ENCODE assay signal across 8 mouse cellular contexts in genomic region chrX:153037087-153037971, GRCm38 (mm10). TPM values are rescaled to one million over a fixed set of nuclear protein-coding genes. Genes with fewer than 3 reads are reported as not detected.
DNase-seq lines count a peak whose midpoint lies in the region; ATAC-seq lines count a peak whose summit lies in the region.

Gene Mageh1 (minus strand): TSS chrX:153037575.

- H3K4me1 ChIP-seq in hindbrain, embryonic 12.5 days = 0 out of 2 replicates have a peak, but pooled peaks cover 5% of the 10 kb centered on the region
- no peaks in the 10 kb centered on the region for H3K4me1 ChIP-seq in lung, embryonic 15.5 days

- peak within 1 kb of the TSS; percentile 95 for H3K27ac ChIP-seq in hindbrain, embryonic 12.5 days
- H3K27ac ChIP-seq in lung, embryonic 15.5 days = peak within 1 kb of the TSS; percentile 80

- peak within 1 kb of the TSS; percentile 72 for H3K9ac ChIP-seq in hindbrain, embryonic 12.5 days
- H3K9ac ChIP-seq in lung, embryonic 15.5 days = peak within 1 kb of the TSS; percentile 52

- WGBS in hindbrain, embryonic 12.5 days = 16% methylated on average over 48 of the region's 49 CpGs
- 16% methylated on average over 49 of the region's 49 CpGs for WGBS in lung, embryonic 15.5 days

- ATAC-seq in hindbrain, embryonic 12.5 days (ENCODE audit: low FRiP score) = peak; percentile 93
- peak; percentile 93; the same call in 1 of the 2 replicates for ATAC-seq in lung, embryonic 15.5 days (ENCODE audit: borderline replicate concordance, extremely low read depth, low FRiP score, low TSS enrichment)

- no peaks in the 10 kb centered on the region for H3K9me3 ChIP-seq in hindbrain, embryonic 12.5 days (replicated peaks)
- H3K9me3 ChIP-seq in lung, embryonic 15.5 days = no peaks in the 10 kb centered on the region

- DNase-seq in Muller cell, postnatal 12 days (ENCODE audit: inconsistent ontology term) = peak; percentile 90
- peak; percentile 89 to 94 for DNase-seq in cerebellum, postnatal 10 days
- peak; percentile 60 to 69 for DNase-seq in frontal cortex, postnatal 25 days (ENCODE audit: low spot score in 2 of 2)
- peak; percentile 86 for DNase-seq in layer of hippocampus, adult 9-11 months
- DNase-seq in ovary, postnatal 14 days (ENCODE audit: low spot score) = peak; percentile 49
- peak; percentile 52 to 70 for DNase-seq in urinary bladder, adult 18-20 months (ENCODE audit: low spot score in 2 of 2)

- peak within 1 kb of the TSS; percentile 54 for H3K4me2 ChIP-seq in hindbrain, embryonic 12.5 days (replicated peaks)
- peak within 1 kb of the TSS; percentile 59 for H3K4me2 ChIP-seq in lung, embryonic 15.5 days

- no peaks in the 10 kb centered on the region for H3K36me3 ChIP-seq in hindbrain, embryonic 12.5 days
- H3K36me3 ChIP-seq in lung, embryonic 15.5 days = no peaks in the 10 kb centered on the region

- H3K27me3 ChIP-seq in hindbrain, embryonic 12.5 days = peaks cover 5% of the 10 kb centered on the region
- peaks cover 6% of the 10 kb centered on the region; the same call in 1 of the 2 replicates for H3K27me3 ChIP-seq in lung, embryonic 15.5 days

- peak within 1 kb of the TSS; percentile 50 for H3K4me3 ChIP-seq in hindbrain, embryonic 12.5 days
- H3K4me3 ChIP-seq in lung, embryonic 15.5 days = peak within 1 kb of the TSS; percentile 54

RNA-seq across cellular contexts. Expression of gene Mageh1, which starts in this region (rescaled TPM):
- 79.8 and 88.6 TPM in 2 replicates for polyA plus RNA-seq in hindbrain, embryonic 12.5 days (2016; fragmentation: Nextera tagmentation; extraction: Ambion mirVana)
- 46.1 and 51.0 TPM in 2 replicates for polyA plus RNA-seq in lung, embryonic 15.5 days (2015; fragmentation: Nextera tagmentation; extraction: Ambion mirVana)

Comparison
In these comparisons a context has a peak if more than half of its experiments do, and no peak if none do; other contexts are left out.
1. Peak in every context shown above with its lines: DNase-seq, ATAC-seq, H3K4me3 ChIP-seq and H3K27ac ChIP-seq.